Mouse (Mus musculus): ENCODE measurements around the gene Hnrnpc.
A peak's percentile ranks its signal among the peaks of the same experiment; 100 is the strongest.

Hnrnpc gene

GRCm38 (mm10) chr14:52103856-52104676, at the start of gene Hnrnpc:
Gene Hnrnpc (minus strand): TSS chr14:52104028.
- peak; percentile 99 to 100 for DNase-seq (ENCODE audit: low read depth in 2 of 2, low spot score in 2 of 2)

DNA sequence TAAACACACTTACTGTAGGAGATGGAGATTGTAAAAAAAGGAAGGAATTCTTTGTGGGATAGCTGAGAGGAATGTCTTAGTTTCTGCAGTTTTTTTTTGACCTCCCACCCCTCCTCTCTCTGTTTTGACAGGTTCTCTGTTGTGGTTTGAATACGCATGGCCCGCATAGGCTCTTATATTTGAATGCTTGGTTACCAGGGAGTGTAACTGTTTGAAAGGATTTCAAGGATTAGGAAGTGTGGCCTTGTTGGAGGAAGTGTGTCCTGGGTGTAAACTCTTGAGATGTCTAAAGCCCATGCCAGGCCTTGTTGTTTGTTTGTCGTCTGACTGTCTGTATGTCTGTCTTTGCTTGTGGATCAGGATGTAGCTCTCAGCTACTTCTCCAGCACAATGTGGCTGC, 48.8 kb upstream of the Hnrnpc start:
- DNase-seq (ENCODE audit: low read depth in 2 of 2, low spot score in 2 of 2), result no peak

GRCm38 (mm10) chr14:52152179-52152578, 48.4 kb upstream of the Hnrnpc start:
- no peak for DNase-seq (ENCODE audit: low read depth in 2 of 2, low spot score in 2 of 2)

DNA sequence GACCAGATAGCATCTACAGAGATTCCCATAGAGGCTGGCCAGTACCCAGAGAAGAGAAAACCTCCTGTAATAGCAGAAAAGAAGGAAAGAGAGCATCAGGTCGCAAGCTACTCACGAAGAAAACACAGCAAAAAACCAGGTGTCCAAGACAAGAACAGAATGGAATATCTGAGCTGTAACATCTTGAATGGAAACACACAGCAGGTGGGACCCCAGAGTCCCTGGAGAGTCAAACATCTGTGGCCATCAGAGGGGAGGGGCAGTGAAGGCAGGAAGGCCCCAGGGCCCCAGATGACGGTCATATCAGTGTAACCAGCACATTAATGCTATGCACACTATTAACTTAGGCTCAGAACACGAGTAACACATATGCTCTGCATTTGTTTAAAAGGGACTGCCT, 46.1 kb upstream of the Hnrnpc start:
- DNase-seq (ENCODE audit: low read depth in 2 of 2, low spot score in 2 of 2), result no peak

DNA sequence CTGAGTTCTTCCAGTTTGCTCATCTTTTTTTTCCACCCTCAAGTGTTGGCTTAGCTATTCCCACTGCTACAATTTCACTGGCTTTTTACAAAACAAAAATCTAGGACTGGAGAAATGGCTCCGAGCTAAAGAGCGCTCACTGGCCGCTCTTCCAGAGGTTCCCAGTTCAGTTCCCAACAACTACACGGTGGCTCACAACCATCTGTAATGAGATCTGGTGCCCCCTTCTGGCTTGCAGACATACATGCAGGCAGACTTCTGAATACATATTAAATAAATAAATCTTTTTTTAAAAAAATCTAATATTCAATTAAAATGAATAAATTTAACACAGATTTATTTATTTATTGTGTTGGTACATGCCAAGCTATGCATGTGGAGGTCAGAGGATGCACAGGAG, 42.7 kb upstream of the Hnrnpc start:
- DNase-seq (ENCODE audit: low read depth in 2 of 2, low spot score in 2 of 2), result peak in 1 of 2 experiments; percentile 39

- DNase-seq (ENCODE audit: low read depth in 2 of 2, low spot score in 2 of 2), result no peak
These were observed 40.3 kb upstream of the Hnrnpc start for GRCm38 (mm10) chr14:52144165-52144564.

DNA sequence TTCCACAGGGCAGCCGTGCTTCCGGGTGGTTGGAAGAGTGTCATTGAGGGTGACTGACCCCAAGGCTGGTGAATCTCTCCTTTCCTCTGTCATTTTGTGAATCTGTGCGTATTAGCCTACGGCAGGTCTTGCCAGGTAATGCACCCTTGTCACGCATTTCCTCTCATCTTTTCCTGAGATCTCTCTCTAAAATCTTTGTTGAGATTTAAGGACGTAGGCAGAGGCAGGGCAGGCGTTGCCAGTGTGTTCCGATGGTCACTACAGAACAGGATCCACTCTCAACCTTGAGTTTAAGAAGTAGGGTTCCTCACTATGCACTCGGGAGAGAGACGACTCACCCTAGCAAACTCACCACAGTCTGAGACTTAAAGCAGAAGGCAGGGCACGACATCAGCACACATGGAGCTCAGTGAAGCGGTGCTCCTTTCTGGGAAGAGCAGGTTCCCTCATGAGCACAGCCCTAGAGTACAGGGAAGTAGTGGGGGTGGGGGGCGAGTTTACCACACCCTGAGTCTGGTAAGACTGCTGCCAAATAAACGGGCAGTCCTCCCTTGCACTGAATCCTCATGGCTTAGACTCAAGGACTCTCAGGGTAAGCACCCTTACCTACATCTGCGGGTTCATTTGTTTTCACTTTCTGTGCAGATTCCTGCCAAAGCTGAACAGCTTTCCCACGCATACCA, 37.8 kb upstream of the Hnrnpc start:
- no peak for DNase-seq (ENCODE audit: low read depth in 2 of 2, low spot score in 2 of 2)

- DNase-seq (ENCODE audit: low read depth in 2 of 2, low spot score in 2 of 2), result peak; percentile 38 to 54
These were observed 37.0 kb upstream of the Hnrnpc start for GRCm38 (mm10) chr14:52140577-52141444.

GRCm38 (mm10) chr14:52133584-52133983, 29.8 kb upstream of the Hnrnpc start:
- no peak for DNase-seq (ENCODE audit: low read depth in 2 of 2, low spot score in 2 of 2)

DNA sequence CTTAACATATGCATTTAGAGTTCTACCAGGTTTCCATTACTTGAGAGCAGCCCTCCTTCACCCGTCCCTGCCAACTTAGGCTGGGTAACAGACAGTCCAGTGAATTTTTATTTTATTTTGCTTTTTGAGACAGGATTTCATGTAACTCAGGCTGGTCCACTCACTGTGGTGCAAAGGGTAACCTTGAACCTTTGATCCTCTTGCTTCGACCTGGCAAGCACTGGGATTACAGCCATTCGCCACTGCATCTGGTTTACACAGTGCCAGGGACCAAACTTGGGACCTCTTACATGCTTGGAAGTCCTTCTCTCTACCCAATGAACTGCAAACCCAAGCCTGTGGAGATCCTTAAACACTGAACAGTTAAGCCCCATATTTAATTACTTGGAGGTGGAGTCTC, 20.8 kb upstream of the Hnrnpc start:
- DNase-seq (ENCODE audit: low read depth in 2 of 2, low spot score in 2 of 2), result no peak

DNA sequence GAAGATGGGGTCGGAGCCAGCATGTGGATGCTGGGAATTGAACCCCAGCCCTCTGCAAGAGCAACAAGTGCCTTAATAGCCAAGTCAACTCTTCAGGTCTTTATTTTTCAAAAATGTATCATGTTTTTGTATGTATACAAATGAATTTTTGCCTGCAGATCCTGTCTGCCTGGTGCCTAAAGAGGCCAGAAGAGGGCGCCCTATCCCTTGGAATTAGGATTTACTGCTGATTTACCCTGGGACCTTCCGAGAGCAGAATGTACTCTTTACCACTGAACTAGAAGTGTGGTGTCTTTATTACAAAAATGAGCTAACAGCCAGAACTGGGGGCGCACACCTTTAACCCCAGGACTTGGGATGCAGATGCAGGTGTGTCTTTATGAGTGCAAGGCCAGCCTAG, 20.1 kb upstream of the Hnrnpc start:
- peak; percentile 64 to 77 for DNase-seq (ENCODE audit: low read depth in 2 of 2, low spot score in 2 of 2)

- no peak for DNase-seq (ENCODE audit: low read depth in 2 of 2, low spot score in 2 of 2)
These were observed 16.3 kb upstream of the Hnrnpc start for GRCm38 (mm10) chr14:52120169-52120568.

DNA sequence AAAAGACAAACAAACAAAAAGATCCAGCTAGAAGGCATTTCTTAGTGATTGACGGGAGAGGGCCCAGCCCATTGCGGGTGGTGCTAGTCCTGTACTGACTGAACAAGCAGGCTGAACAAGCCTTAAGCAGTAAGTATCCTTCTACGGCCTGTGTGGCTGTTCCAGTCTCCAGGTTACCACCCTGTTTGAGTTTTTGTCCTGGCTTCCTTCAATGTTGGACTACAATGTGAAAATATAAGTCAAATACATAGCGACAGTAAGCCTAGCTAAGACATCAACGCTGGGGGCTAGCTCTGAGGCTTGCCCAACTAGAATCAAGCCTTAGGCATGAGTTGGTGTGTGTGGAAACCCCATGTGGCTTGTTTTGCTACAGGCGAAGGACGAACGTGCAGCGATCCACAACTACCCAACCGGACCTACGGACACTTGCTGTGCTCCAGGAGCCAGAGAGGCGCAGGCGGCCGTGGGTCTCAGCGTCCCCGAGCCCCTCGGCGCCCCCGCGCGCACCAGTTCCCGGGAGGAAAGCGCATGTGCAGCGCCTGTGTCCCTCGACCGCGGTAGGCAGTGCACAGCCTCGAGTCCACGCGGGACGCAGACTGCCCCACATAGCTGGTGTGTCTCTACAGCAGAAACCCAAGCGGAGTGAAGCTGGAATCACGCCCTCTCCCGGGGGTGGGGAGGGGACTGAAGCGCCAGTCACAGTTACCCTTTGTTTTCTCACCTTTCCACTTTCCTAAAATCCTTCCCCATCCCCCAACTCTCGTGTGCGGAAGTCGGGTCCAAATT, 15.2 kb upstream of the Hnrnpc start:
- peak in 1 of 2 experiments; percentile 48 for DNase-seq (ENCODE audit: low read depth in 2 of 2, low spot score in 2 of 2)

- DNase-seq (ENCODE audit: low read depth in 2 of 2, low spot score in 2 of 2), result no peak
These were observed 14.6 kb upstream of the Hnrnpc start for GRCm38 (mm10) chr14:52118456-52118822.

DNA sequence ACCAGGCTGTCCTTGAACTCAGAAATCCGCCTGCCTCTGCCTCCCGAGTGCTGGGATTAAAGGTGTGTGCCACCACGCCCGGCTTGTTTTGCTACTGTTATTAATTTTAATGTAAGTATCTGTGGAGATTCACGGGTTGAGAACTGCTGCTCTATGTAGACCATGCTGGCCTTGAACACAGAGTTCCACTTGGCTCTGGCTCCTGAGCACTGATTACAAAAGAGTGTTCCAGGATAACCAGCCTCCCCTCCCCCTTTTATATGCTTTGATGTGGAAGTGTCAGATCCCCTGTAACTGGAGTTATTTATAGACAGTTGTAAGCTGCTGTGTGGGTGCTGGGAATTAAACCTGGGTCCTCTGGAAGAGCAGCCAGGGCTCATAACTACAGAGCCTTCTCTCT, 13.4 kb upstream of the Hnrnpc start:
- DNase-seq (ENCODE audit: low read depth in 2 of 2, low spot score in 2 of 2), result no peak

DNA sequence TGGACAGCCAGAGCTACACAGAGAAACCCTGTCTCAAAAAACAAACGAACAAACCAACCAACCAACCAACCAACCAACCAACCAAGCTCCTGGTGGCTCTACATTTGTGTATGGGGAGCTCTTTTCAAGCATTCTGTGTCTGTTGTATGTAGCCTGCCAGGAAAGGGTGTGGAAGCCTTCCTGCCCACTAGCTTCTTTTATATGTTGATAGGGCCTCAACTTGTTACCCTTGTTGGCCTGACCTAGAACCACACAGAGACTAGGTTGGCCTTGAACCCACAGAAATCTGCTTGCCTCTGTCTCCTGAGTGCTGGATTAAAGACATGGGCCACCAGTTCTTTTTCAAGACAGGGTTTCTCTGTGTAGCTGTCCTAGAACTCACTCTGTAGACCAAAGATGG, 10.3 kb upstream of the Hnrnpc start:
- DNase-seq (ENCODE audit: low read depth in 2 of 2, low spot score in 2 of 2), result no peak

GRCm38 (mm10) chr14:52110346-52110745, 6.5 kb upstream of the Hnrnpc start, which contains the start of gene Rpgrip1:
Gene Rpgrip1 (plus strand): TSS chr14:52110704.
- no peak for DNase-seq (ENCODE audit: low read depth in 2 of 2, low spot score in 2 of 2)

DNA sequence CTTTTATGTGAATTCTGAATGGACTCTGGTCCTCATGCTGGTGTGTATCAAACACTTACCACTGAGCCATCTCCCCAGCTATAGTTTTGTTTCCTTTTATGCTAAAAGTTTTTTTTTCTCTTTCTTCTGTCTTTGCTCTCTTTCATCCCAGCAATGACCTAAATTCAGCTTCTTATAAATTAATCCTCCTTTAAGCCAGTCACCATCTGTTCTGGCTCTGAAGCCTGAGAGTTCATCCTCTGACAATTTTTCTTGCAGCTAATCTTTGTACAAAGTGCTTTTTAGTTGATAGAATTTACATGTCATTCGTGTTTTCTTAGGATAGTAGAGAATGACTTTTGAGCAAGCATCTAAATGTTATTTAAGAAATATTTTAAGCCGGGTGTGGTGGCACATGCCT, 4.2 kb upstream of the Hnrnpc start:
- no peak for DNase-seq (ENCODE audit: low read depth in 2 of 2, low spot score in 2 of 2)

DNA sequence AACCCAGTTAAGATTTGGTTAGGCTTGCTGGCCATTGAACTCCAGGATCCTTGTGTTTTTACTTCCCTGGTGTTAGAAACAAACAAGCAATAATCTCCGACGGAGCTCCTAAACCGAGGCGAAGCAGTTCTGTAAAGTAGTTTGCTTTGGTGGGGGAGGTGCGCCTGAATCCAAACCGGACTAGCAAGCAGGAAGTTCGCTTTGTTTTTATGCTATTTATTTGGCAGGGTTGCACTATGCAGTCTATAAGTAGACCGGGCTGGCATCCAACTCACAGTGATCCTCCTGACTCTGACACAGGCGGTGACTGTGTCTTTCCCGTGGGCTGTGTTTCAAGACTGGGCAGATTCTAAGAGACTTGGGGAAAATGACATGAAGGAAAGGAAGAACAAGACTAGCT, 2.9 kb upstream of the Hnrnpc start:
- no peak for DNase-seq (ENCODE audit: low read depth in 2 of 2, low spot score in 2 of 2)

DNA sequence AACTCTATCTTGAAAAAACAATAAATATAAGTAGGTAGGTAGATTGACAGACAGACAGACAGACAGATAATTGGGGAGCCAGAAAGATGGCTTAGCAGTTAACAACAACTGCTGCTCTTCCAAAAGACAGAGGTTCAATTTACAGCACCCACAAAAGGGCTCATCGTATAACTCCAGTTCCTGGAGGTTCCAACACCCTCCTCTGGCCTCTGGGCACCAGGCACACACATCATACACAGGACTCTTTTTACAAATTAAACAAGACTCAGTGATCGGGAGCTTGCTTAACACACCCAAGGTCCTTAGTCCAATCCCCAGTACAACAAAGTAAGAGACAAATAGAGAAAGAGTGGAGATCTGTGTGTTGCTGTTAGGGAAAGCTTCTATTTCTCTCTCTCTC, 1.5 kb upstream of the Hnrnpc start:
- DNase-seq (ENCODE audit: low read depth in 2 of 2, low spot score in 2 of 2), result no peak

All from CD8-positive naive resting alpha-beta T cell, adult 2 months (primary cell).